Mouse (Mus musculus): ENCODE data around the gene Hist2h2ac. TPM values are rescaled to one million over a fixed set of nuclear protein-coding genes. Genes with fewer than 3 reads are reported as not detected.
"Not testable (repeated sequence)": the region's sequence is repeated elsewhere in the genome, so short reads cannot be mapped to it uniquely, and the experiment has no call there.

Gene Hist2h2ac
- polyA plus RNA-seq, 1 experiment, result 7.3 TPM

DNA sequence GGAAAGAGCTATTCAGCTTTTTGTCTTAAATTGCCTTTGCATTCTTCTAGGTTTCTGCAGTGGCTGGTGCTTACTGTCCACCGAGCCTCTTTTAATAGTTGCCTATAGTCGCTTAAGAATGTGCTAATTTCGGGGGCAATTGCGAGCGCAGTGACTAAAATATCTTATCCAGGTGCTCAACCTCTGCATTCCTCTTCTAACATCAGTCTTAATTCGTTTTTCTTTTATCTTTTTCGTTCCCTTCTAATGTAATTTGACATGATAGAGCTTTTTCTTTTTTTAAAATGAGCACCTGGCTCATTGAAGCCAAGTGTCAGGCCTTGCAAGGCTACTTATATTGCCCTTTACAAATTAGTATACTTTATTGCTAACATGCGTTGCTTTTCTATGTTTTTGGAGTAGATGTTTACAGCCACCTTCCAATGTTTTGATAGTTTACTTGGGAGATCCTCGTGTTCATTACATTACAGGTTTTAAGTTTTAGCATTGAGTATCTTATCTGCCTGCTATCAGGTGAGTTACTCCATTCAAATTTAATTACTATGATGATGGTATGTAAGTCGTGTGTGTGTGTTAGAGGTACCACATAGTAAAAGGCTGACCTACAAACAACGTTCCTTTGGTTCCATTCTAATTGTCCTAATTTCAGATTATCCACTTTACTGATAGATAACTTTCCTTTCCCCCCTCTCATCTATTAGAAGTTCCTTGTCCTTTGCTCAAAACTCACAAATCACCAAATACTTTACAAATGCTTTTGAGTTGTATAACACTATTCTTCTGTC, 26.9 kb upstream of the Hist2h2ac start:
- H3K4me1 ChIP-seq (ENCODE audit: control insufficient read depth, insufficient read depth, low read length), result no peaks in the 10 kb centered on the region; the same call in 1 of the 2 replicates
- TF ChIP-seq POLR2A (IDR thresholded peaks at IDR 0.05; ENCODE audit: control insufficient read depth, low read depth, low read length), result no peak
- no peak for TF ChIP-seq CTCF (IDR thresholded peaks at IDR 0.05; ENCODE audit: control insufficient read depth, insufficient read depth, insufficient replicate concordance, low read depth, low read length)
- H3K27me3 ChIP-seq (ENCODE audit: control insufficient read depth, insufficient read depth, low read length), result no peaks in the 10 kb centered on the region
- peak overlapping the region; percentile 74 for H3K4me3 ChIP-seq (ENCODE audit: control insufficient read depth, low read depth, low read length)
- no peak overlapping the region for H3K27ac ChIP-seq (ENCODE audit: control insufficient read depth, insufficient read depth, low read depth, low read length)
- no peaks in the 10 kb centered on the region for H3K36me3 ChIP-seq (ENCODE audit: control insufficient read depth, insufficient read depth, low read length)

DNA sequence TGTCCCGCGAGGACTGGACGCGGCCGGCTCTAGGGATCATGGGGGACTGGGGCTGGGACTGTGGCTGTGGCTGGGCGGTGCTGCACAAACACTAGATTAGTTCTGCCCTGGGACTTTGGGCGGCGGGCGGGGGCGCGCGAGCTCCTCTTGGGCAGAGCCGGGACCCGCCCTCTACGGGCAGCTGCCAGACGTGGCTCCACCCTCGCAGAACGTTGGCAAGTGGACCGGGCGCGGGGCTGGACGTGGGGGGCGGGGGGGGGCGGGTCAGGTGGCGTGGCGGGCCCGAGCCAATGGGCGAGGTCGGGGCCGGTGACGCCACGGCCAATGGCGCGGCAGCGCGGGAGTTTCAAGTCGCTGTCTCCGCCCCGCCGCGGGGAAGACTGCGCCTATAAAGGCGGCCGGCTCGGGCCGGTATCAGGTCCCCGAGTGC, 25.8 kb upstream of the Hist2h2ac start, which contains the start of gene Hist2h3c1:
Gene Hist2h3c1 (plus strand): TSS at position 259 of the 430 bp plus-strand sequence.
- H3K27ac ChIP-seq (ENCODE audit: control insufficient read depth, insufficient read depth, low read depth, low read length), result peak within 1 kb of the TSS; percentile 85
- H3K4me1 ChIP-seq (ENCODE audit: control insufficient read depth, insufficient read depth, low read length); H3K36me3 ChIP-seq (ENCODE audit: control insufficient read depth, insufficient read depth, low read length); H3K27me3 ChIP-seq (ENCODE audit: control insufficient read depth, insufficient read depth, low read length): not testable (repeated sequence)
- H3K4me3 ChIP-seq (ENCODE audit: control insufficient read depth, low read depth, low read length), result peak within 1 kb of the TSS; percentile 84

DNA sequence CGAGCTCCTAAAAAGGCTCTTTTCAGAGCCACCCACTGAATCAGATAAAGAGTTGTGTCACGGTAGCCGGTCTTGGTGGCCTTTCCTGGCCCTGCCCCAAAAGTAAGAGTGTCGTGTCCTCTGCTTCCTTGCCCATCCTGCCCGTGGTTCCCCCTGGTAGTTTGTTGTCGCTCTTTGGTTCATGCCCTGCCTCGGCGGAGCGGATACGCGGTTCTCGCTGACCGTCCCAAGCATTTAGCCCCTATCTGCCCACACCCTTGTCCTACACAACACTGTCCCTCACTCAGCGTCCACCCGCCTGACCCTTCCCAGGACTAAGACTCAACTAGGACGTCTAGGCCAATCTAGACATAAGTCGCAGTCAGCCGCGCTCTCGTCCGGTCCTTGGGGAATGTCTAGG, 25.3 kb upstream of the Hist2h2ac start:
- peak overlapping the region; percentile 85 for H3K27ac ChIP-seq (ENCODE audit: control insufficient read depth, insufficient read depth, low read depth, low read length)
- not testable (repeated sequence) for H3K36me3 ChIP-seq (ENCODE audit: control insufficient read depth, insufficient read depth, low read length); H3K4me1 ChIP-seq (ENCODE audit: control insufficient read depth, insufficient read depth, low read length); H3K27me3 ChIP-seq (ENCODE audit: control insufficient read depth, insufficient read depth, low read length)
- H3K4me3 ChIP-seq (ENCODE audit: control insufficient read depth, low read depth, low read length), result peak overlapping the region; percentile 84

DNA sequence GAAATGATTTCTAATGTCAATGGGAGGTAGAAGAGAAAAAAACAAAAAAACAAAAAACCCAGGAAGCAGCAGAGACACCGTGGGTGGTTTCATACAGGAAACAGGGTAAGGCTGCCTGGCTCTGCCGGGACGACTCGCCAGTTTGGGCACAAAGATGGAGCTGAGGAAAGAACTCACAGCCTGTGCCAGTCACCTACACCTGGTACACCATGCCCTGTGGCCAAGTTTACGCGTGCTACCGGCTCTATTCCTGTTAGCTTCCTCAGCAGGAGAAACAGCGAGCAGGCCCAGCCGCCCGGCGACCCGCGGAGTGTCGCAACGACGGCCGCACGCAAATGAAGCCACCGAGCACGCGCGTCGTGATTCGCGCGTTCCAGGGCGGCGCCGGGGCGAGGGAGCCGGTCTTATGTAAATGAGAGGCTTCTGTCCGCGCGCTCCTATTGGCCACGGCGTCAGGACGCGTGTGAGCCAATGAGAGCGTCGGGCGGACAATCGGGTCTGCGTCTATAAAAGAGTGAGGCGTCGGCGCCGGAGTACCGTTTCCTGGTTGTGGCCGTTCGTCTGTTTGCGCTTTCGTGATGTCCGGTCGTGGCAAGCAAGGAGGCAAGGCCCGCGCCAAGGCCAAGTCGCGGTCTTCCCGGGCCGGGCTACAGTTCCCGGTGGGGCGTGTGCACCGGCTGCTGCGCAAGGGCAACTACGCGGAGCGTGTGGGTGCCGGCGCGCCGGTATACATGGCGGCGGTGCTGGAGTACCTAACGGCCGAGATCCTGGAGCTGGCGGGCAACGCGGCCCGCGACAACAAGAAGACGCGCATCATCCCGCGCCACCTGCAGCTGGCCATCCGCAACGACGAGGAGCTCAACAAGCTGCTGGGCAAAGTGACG, 24.6 kb upstream of the Hist2h2ac start, which contains the start of gene Hist2h2aa1:
Gene Hist2h2aa1 (plus strand): TSS at position 495 of the 884 bp plus-strand sequence.
- not testable (repeated sequence) for H3K4me1 ChIP-seq (ENCODE audit: control insufficient read depth, insufficient read depth, low read length); H3K27me3 ChIP-seq (ENCODE audit: control insufficient read depth, insufficient read depth, low read length); H3K36me3 ChIP-seq (ENCODE audit: control insufficient read depth, insufficient read depth, low read length)
- peak within 1 kb of the TSS; percentile 100 for H3K27ac ChIP-seq (ENCODE audit: control insufficient read depth, insufficient read depth, low read depth, low read length)
- H3K4me3 ChIP-seq (ENCODE audit: control insufficient read depth, low read depth, low read length), result peak within 1 kb of the TSS; percentile 100
- 0 out of 2 replicates have a peak, but pooled peaks have one; percentile 1 for TF ChIP-seq CTCF (IDR thresholded peaks at IDR 0.05; ENCODE audit: control insufficient read depth, insufficient read depth, insufficient replicate concordance, low read depth, low read length)
- peak; percentile 57; the same call in 1 of the 2 replicates for TF ChIP-seq POLR2A (IDR thresholded peaks at IDR 0.05; ENCODE audit: control insufficient read depth, low read depth, low read length)

DNA sequence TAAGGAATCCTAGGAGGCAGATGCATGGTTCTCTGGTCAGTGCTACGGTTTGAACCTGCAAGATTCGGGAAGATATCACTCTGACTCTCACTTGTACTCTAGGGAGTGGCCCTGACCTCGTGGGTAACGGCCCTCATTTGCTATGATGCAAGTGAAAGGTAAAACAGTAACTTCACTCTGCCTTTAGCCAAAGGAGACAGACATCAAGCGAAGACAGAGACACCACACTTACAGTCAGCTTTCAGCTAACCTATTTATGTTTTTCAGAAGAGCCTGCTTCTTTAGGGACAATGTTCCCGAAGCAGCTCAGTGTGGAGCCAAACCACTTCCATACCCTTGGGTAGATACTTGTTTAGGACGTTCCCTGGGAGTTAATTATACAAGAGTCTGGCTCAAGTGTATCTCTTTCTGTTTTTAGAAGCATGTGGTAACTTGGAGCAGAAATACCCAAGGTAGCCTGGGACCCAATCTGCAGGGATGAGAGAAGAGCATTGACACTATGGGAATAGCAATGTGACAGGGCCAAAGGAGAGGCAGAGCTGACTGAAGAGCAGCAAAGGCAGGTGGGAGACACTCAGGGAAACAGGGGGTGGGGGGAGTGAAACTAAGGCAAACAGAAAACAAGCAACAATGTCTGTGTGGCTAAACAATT, 23.4 kb upstream of the Hist2h2ac start:
- TF ChIP-seq CTCF (IDR thresholded peaks at IDR 0.05; ENCODE audit: control insufficient read depth, insufficient read depth, insufficient replicate concordance, low read depth, low read length), result no peak
- TF ChIP-seq POLR2A (IDR thresholded peaks at IDR 0.05; ENCODE audit: control insufficient read depth, low read depth, low read length), result no peak
- Histone ChIP-seq H3K4me3 (ENCODE audit: control insufficient read depth, low read depth, low read length) (peak overlapping the region; percentile 73), H3K27me3 (ENCODE audit: control insufficient read depth, insufficient read depth, low read length) (no peaks in the 10 kb centered on the region), H3K36me3 (ENCODE audit: control insufficient read depth, insufficient read depth, low read length) (no peaks in the 10 kb centered on the region), H3K27ac (ENCODE audit: control insufficient read depth, insufficient read depth, low read depth, low read length) (peak overlapping the region; percentile 5), H3K4me1 (ENCODE audit: control insufficient read depth, insufficient read depth, low read length) (peaks cover 2% of the 10 kb centered on the region)

DNA sequence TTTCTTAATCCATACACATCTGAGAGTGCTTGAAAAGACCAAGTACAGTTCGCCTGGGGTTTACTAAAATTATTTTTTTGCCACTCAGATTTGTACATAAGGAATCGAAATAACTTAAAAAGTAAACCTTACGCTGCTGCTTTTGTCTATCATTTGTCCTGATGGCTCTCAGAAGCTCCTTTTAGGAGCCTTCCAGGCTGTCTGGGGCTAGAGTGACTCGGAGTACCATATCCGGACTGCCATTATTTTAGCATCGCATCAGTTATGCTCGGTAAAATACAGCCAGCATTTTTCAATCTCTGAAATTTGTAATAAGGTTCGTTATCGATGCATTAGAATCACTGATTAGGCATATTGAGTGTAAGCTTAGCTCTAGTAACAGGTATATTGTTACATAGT, 20.1 kb upstream of the Hist2h2ac start:
- no peaks in the 10 kb centered on the region for H3K27me3 ChIP-seq (ENCODE audit: control insufficient read depth, insufficient read depth, low read length)
- peaks cover 5% of the 10 kb centered on the region; the same call in 1 of the 2 replicates for H3K4me1 ChIP-seq (ENCODE audit: control insufficient read depth, insufficient read depth, low read length)
- TF ChIP-seq CTCF (IDR thresholded peaks at IDR 0.05; ENCODE audit: control insufficient read depth, insufficient read depth, insufficient replicate concordance, low read depth, low read length) (no peak), POLR2A (IDR thresholded peaks at IDR 0.05; ENCODE audit: control insufficient read depth, low read depth, low read length) (no peak)
- H3K4me3 ChIP-seq (ENCODE audit: control insufficient read depth, low read depth, low read length), result peak overlapping the region; percentile 74; the same call in 1 of the 2 replicates
- H3K36me3 ChIP-seq (ENCODE audit: control insufficient read depth, insufficient read depth, low read length), result no peaks in the 10 kb centered on the region
- H3K27ac ChIP-seq (ENCODE audit: control insufficient read depth, insufficient read depth, low read depth, low read length), result peak overlapping the region; percentile 84
